Mouse (Mus musculus) heart, adult 2 months (tissue): ENCODE results near the gene Ghr.

Experiments
- CTCF ChIP-seq: fragments of 200-600 bp; IDR thresholded peaks from 2 replicates; pipeline ENCODE4 v1.8.1; 2022; ENCODE audit warnings: antibody characterized with exemption, mild to moderate bottlenecking, moderate library complexity
- EP300 ChIP-seq: fragments of 200-500 bp; IDR thresholded peaks from 2 replicates; pipeline ENCODE4 v1.6.1; 2011; ENCODE audit warnings: low read depth, low read length, control low read depth; ENCODE audit not compliant: insufficient read depth
- POLR2A ChIP-seq: fragments of 200-500 bp; IDR thresholded peaks from 2 replicates; pipeline ENCODE4 v1.6.1; 2011; ENCODE audit warnings: mild to moderate bottlenecking, low read depth, low read length, control low read depth; ENCODE audit not compliant: insufficient read depth

DNA sequence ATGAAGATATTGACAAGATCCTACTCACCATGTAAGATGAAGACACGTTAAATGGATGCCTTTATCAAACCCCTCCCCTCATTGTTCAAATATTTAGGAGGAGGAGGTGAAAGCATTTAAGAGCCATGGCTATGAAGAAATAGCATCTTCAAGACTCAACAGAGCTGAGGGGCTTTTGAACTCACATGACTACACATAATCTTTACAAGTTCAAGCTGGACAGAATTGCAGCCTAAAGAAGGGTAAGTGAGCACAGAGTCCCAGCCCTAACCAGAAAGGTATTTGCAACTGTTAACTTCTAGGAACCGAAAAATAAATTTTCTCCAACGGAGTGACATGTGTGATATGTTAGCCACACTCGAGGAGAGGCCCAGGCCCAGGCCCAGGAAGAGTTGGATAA is 18.7 kb downstream of the Ghr start:
- no peak for TF ChIP-seq CTCF
- TF ChIP-seq POLR2A: no peak
- TF ChIP-seq EP300: no peak
